Mouse (Mus musculus) ES-Bruce4 (cell line): ENCODE data around the gene Smoc2.

Experiments used
- CTCF ChIP-seq: IDR thresholded peaks from one replicate; pipeline ENCODE4 v1.8.1; 2011; ENCODE audit warnings: low read depth, low read length
- POLR2A ChIP-seq: IDR thresholded peaks from one replicate; pipeline ENCODE4 v1.8.1; 2011; ENCODE audit warnings: low read length; ENCODE audit not compliant: insufficient read depth

GRCm38 (mm10) chr17:14314308-14314707 lies 35.0 kb downstream of the Smoc2 start:
- TF ChIP-seq CTCF, result no peak
- TF ChIP-seq POLR2A, result no peak
